ENCODE assay signal across 14 mouse cellular contexts in the genomic region with DNA sequence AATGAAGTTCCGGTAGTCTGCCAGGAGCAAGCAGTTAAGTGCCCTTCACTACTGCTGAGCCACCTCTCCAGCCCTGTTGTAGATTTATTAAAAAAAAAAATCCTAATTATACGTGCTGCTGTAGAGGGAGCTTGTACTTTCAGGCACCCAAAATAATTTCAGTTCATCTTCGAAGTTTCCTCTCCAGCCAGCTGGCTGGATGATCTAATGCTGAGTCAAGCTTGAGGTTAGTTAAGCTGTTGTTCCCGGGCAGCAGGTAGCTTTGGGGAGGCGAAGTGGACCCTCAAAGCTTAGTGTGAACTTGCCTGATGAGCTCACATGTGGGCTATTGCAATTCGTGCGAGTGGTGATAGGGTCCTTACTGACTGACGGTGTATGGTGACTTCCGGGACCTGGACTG.
DNase-seq lines count a peak whose midpoint lies in the region; ATAC-seq and TF ChIP-seq lines count a peak whose summit lies in the region.
"Had no signal": no experiment of that assay in that cellular context is flagged by ENCODE, and none has a peak within 500 bp of the region (broad histone marks: within the 10 kb centered on the region; RNA-seq: fewer than 3 reads in every experiment).

No protein-coding gene starts in this region.

- no peak for DNase-seq in heart, postnatal 0 days (ENCODE audit: low spot score)
- no peak for DNase-seq in heart, adult 2 months
- no peak for DNase-seq in midbrain, embryonic 14.5 days
- no peak for DNase-seq in midbrain, embryonic 11.5 days (ENCODE audit: low spot score, missing footprints)
- no peak for DNase-seq in kidney, adult 18-20 months
- DNase-seq: gastrocnemius, postnatal 10 days; layer of hippocampus, postnatal 36 days had no signal

- no peak overlapping the region for H3K9ac ChIP-seq in heart, postnatal 0 days (replicated peaks; ENCODE audit: low read depth, low read length)
- H3K9ac ChIP-seq in heart, adult 2 months (ENCODE audit: low read depth, low read length) = no peak overlapping the region
- H3K9ac ChIP-seq in midbrain, embryonic 14.5 days (replicated peaks; ENCODE audit: low read length) = no peak overlapping the region
- no peak overlapping the region for H3K9ac ChIP-seq in midbrain, embryonic 11.5 days (ENCODE audit: low read length)
- no peak overlapping the region for H3K9ac ChIP-seq in neural tube, embryonic 13.5 days
- H3K9ac ChIP-seq: midbrain, embryonic 12.5 days had no signal

- ATAC-seq in heart, postnatal 0 days (ENCODE audit: insufficient read depth, low read depth) = no peak
- ATAC-seq in midbrain, embryonic 14.5 days (ENCODE audit: low FRiP score, low TSS enrichment) = no peak
- ATAC-seq in midbrain, embryonic 11.5 days (ENCODE audit: low FRiP score) = no peak
- no peak for ATAC-seq in neural tube, embryonic 13.5 days (ENCODE audit: low read depth)
- ATAC-seq in inflammation-experienced regulatory T-cells, adult 6 months = no peak
- ATAC-seq: activated CD4-positive, CD25-positive, alpha-beta regulatory T cell, adult 4 months had no signal

- no peaks in the 10 kb centered on the region for H3K27me3 ChIP-seq in heart, postnatal 0 days (ENCODE audit: control insufficient read depth, insufficient read depth, low read length)
- no peaks in the 10 kb centered on the region for H3K27me3 ChIP-seq in heart, adult 2 months (ENCODE audit: control insufficient read depth, insufficient read depth, low read length)
- H3K27me3 ChIP-seq in midbrain, embryonic 14.5 days (ENCODE audit: control insufficient read depth, insufficient read depth, low read length) = no peaks in the 10 kb centered on the region
- H3K27me3 ChIP-seq in midbrain, embryonic 11.5 days (ENCODE audit: control insufficient read depth, insufficient read depth, low read length) = no peaks in the 10 kb centered on the region
- no peaks in the 10 kb centered on the region for H3K27me3 ChIP-seq in neural tube, embryonic 13.5 days
- H3K27me3 ChIP-seq: heart, embryonic 13.5 days; midbrain, embryonic 12.5 days had no signal

- H3K9me3 ChIP-seq in heart, postnatal 0 days (replicated peaks; ENCODE audit: control insufficient read depth, low read length) = no peaks in the 10 kb centered on the region
- no peaks in the 10 kb centered on the region for H3K9me3 ChIP-seq in midbrain, embryonic 14.5 days (ENCODE audit: control insufficient read depth, low read length)
- H3K9me3 ChIP-seq in midbrain, embryonic 11.5 days (ENCODE audit: control insufficient read depth, low read length) = no peaks in the 10 kb centered on the region
- no peaks in the 10 kb centered on the region for H3K9me3 ChIP-seq in neural tube, embryonic 13.5 days
- H3K9me3 ChIP-seq: heart, embryonic 13.5 days; midbrain, embryonic 12.5 days had no signal

- intact Hi-C loops in heart, adult 2 months (cut with DNase I) = loop anchor here (5.0 kb wide), 1 partner anchor 222 kb away; a partner anchor contains a TSS

- TF ChIP-seq POLR2A in heart, adult 2 months (IDR thresholded peaks at IDR 0.05; ENCODE audit: insufficient read depth, low read depth, low read length) = no peak
- TF ChIP-seq POLR2A in bone marrow macrophage, adult 2 months (IDR thresholded peaks at IDR 0.05; ENCODE audit: borderline replicate concordance, low read depth, low read length) = no peak

- H3K4me2 ChIP-seq in heart, postnatal 0 days (ENCODE audit: low read depth, low read length) = no peak overlapping the region
- peak overlapping the region; percentile 88 for H3K4me2 ChIP-seq in midbrain, embryonic 14.5 days (ENCODE audit: low read length)
- H3K4me2 ChIP-seq in midbrain, embryonic 11.5 days = no peak overlapping the region
- H3K4me2 ChIP-seq in neural tube, embryonic 13.5 days = peak overlapping the region; percentile 85; the same call in 1 of the 2 replicates
- H3K4me2 ChIP-seq: heart, embryonic 13.5 days; midbrain, embryonic 12.5 days had no signal

- H3K79me2 ChIP-seq in heart, adult 2 months (replicated peaks; ENCODE audit: control insufficient read depth, insufficient read depth, low read length) = no peaks in the 10 kb centered on the region

- TF ChIP-seq CTCF in heart, postnatal 0 days (IDR thresholded peaks at IDR 0.05; ENCODE audit: low read depth) = no peak
- no peak for TF ChIP-seq CTCF in heart, adult 2 months (IDR thresholded peaks at IDR 0.05)
- no peak for TF ChIP-seq CTCF in bone marrow macrophage, adult 2 months (IDR thresholded peaks at IDR 0.05; ENCODE audit: low read depth, low read length)

- H3K36me3 ChIP-seq in heart, postnatal 0 days (replicated peaks; ENCODE audit: control insufficient read depth, insufficient read depth, low read length) = no peaks in the 10 kb centered on the region
- H3K36me3 ChIP-seq in heart, adult 2 months (ENCODE audit: control insufficient read depth, insufficient read depth, low read length) = no peaks in the 10 kb centered on the region
- no peaks in the 10 kb centered on the region for H3K36me3 ChIP-seq in midbrain, embryonic 14.5 days (ENCODE audit: control insufficient read depth, insufficient read depth, low read length)
- H3K36me3 ChIP-seq in midbrain, embryonic 11.5 days (ENCODE audit: control insufficient read depth, insufficient read depth, low read length) = no peaks in the 10 kb centered on the region
- no peaks in the 10 kb centered on the region for H3K36me3 ChIP-seq in neural tube, embryonic 13.5 days
- H3K36me3 ChIP-seq: midbrain, embryonic 12.5 days had no signal

- peaks cover 13% of the 10 kb centered on the region for H3K4me1 ChIP-seq in heart, postnatal 0 days (ENCODE audit: control insufficient read depth, insufficient read depth)
- peaks cover 2% of the 10 kb centered on the region; the same call in 1 of the 2 replicates for H3K4me1 ChIP-seq in heart, adult 2 months (ENCODE audit: control insufficient read depth, insufficient read depth, low read length)
- H3K4me1 ChIP-seq in midbrain, embryonic 14.5 days (ENCODE audit: control insufficient read depth, insufficient read depth, low read length) = peaks cover 29% of the 10 kb centered on the region
- peaks cover 7% of the 10 kb centered on the region for H3K4me1 ChIP-seq in midbrain, embryonic 11.5 days (ENCODE audit: control insufficient read depth, insufficient read depth, low read length)
- H3K4me1 ChIP-seq in bone marrow macrophage, adult 2 months (ENCODE audit: control insufficient read depth, insufficient read depth, low read length) = peaks cover 27% of the 10 kb centered on the region
- peaks cover 64% of the 10 kb centered on the region for H3K4me1 ChIP-seq in neural tube, embryonic 13.5 days (replicated peaks)

- H3K4me3 ChIP-seq in heart, postnatal 0 days (ENCODE audit: low read depth, low read length) = no peak overlapping the region
- H3K4me3 ChIP-seq in heart, adult 2 months = no peak overlapping the region
- H3K4me3 ChIP-seq in midbrain, embryonic 14.5 days (replicated peaks; ENCODE audit: low read depth, low read length) = no peak overlapping the region
- H3K4me3 ChIP-seq in midbrain, embryonic 11.5 days (ENCODE audit: low read depth, low read length) = no peak overlapping the region
- peak overlapping the region; percentile 38; the same call in 1 of the 2 replicates for H3K4me3 ChIP-seq in bone marrow macrophage, adult 2 months (ENCODE audit: insufficient read depth, low read length)
- H3K4me3 ChIP-seq in neural tube, embryonic 13.5 days = no peak overlapping the region
- H3K4me3 ChIP-seq: heart, embryonic 13.5 days; midbrain, embryonic 12.5 days had no signal

- no peak for TF ChIP-seq EP300 in heart, postnatal 0 days (IDR thresholded peaks at IDR 0.05; ENCODE audit: low read depth)
- no peak for TF ChIP-seq EP300 in heart, adult 2 months (IDR thresholded peaks at IDR 0.05; ENCODE audit: insufficient read depth, low read depth, low read length)

- 62% methylated on average over 9 of the region's 9 CpGs for WGBS in heart, postnatal 0 days
- WGBS in heart, adult 2 months = 71% methylated on average over 9 of the region's 9 CpGs
- 90% methylated on average over 9 of the region's 9 CpGs for WGBS in midbrain, embryonic 14.5 days
- 89% methylated on average over 9 of the region's 9 CpGs for WGBS in midbrain, embryonic 11.5 days
- 87% methylated on average over 9 of the region's 9 CpGs for WGBS in neural tube, embryonic 13.5 days

- H3K27ac ChIP-seq in heart, postnatal 0 days (ENCODE audit: low read depth) = 0 out of 2 replicates have a peak overlapping the region, but pooled peaks have one; percentile 21
- H3K27ac ChIP-seq in heart, adult 2 months = no peak overlapping the region
- no peak overlapping the region for H3K27ac ChIP-seq in midbrain, embryonic 14.5 days (replicated peaks; ENCODE audit: low read depth, low read length)
- no peak overlapping the region for H3K27ac ChIP-seq in midbrain, embryonic 11.5 days (ENCODE audit: low read depth, low read length)
- H3K27ac ChIP-seq in bone marrow macrophage, adult 2 months (ENCODE audit: insufficient read depth, low read depth, low read length) = peak overlapping the region; percentile 80
- no peak overlapping the region for H3K27ac ChIP-seq in neural tube, embryonic 13.5 days (replicated peaks)
- H3K27ac ChIP-seq: kidney, postnatal 0 days; midbrain, embryonic 12.5 days had no signal

Comparison
In these comparisons a context has a peak if more than half of its experiments do, and no peak if none do; other contexts are left out.
1. H3K27ac ChIP-seq: peak in heart, postnatal 0 days (single experiment) and bone marrow macrophage, adult 2 months (single experiment); none in heart, adult 2 months (single experiment), midbrain, embryonic 14.5 days (single experiment), midbrain, embryonic 11.5 days (single experiment) and neural tube, embryonic 13.5 days (single experiment).
2. H3K4me2 ChIP-seq: peak in midbrain, embryonic 14.5 days (single experiment) and neural tube, embryonic 13.5 days (single experiment); none in heart, postnatal 0 days (single experiment) and midbrain, embryonic 11.5 days (single experiment).